Mouse (Mus musculus) layer of hippocampus, adult 9-10 months (tissue): Measurements from ENCODE around the gene Nhlrc2.

ENCODE experiments used
- DNase-seq: peaks from one replicate; pipeline ENCODE4 v3.0.0; 2022; ENCODE audit warnings: low spot score

Nhlrc2 gene

GRCm38 (mm10) chr19:56563469-56563868, 15.4 kb downstream of the Nhlrc2 start:
- DNase-seq, result no peak

- no peak for DNase-seq
Observed at GRCm38 (mm10) chr19:56565358-56565757, 17.3 kb downstream of the Nhlrc2 start.

- DNase-seq, result peak; percentile 79
Observed at GRCm38 (mm10) chr19:56566041-56566440, 18.0 kb downstream of the Nhlrc2 start.

GRCm38 (mm10) chr19:56566940-56567339, 18.9 kb downstream of the Nhlrc2 start:
- no peak for DNase-seq

GRCm38 (mm10) chr19:56570781-56571180, 22.7 kb downstream of the Nhlrc2 start:
- DNase-seq, result no peak

- DNase-seq, result no peak
Observed at GRCm38 (mm10) chr19:56571234-56571633, 23.2 kb downstream of the Nhlrc2 start.

GRCm38 (mm10) chr19:56571913-56572312, 23.9 kb downstream of the Nhlrc2 start:
- no peak for DNase-seq

GRCm38 (mm10) chr19:56573184-56573583, 25.1 kb downstream of the Nhlrc2 start:
- no peak for DNase-seq

GRCm38 (mm10) chr19:56577801-56578200, 29.7 kb downstream of the Nhlrc2 start:
- no peak for DNase-seq

GRCm38 (mm10) chr19:56581981-56582380, 33.9 kb downstream of the Nhlrc2 start:
- no peak for DNase-seq

GRCm38 (mm10) chr19:56583785-56584184, 35.7 kb downstream of the Nhlrc2 start:
- no peak for DNase-seq

GRCm38 (mm10) chr19:56584288-56584687, 36.2 kb downstream of the Nhlrc2 start:
- no peak for DNase-seq

GRCm38 (mm10) chr19:56586320-56586719, 38.3 kb downstream of the Nhlrc2 start:
- DNase-seq, result no peak

GRCm38 (mm10) chr19:56588205-56588626, 40.2 kb downstream of the Nhlrc2 start:
- peak; percentile 31 for DNase-seq

- DNase-seq, result no peak
Observed at GRCm38 (mm10) chr19:56589008-56589407, 40.9 kb downstream of the Nhlrc2 start.

GRCm38 (mm10) chr19:56589455-56589854, 41.4 kb downstream of the Nhlrc2 start:
- no peak for DNase-seq

GRCm38 (mm10) chr19:56590250-56590649, 42.2 kb downstream of the Nhlrc2 start:
- DNase-seq, result no peak

- DNase-seq, result no peak
Observed at GRCm38 (mm10) chr19:56592472-56592871, 44.4 kb downstream of the Nhlrc2 start.

- no peak for DNase-seq
Observed at GRCm38 (mm10) chr19:56599996-56600395, 51.9 kb downstream of the Nhlrc2 start.

GRCm38 (mm10) chr19:56600797-56601196, 52.7 kb downstream of the Nhlrc2 start:
- DNase-seq, result no peak

GRCm38 (mm10) chr19:56601901-56602347, 53.9 kb downstream of the Nhlrc2 start:
- DNase-seq, result no peak

- no peak for DNase-seq
Observed at GRCm38 (mm10) chr19:56608946-56609345, 60.9 kb downstream of the Nhlrc2 start.

- DNase-seq, result no peak
Observed at GRCm38 (mm10) chr19:56614131-56614530, 66.1 kb downstream of the Nhlrc2 start.

- DNase-seq, result no peak
Observed at GRCm38 (mm10) chr19:56618845-56619244, 70.8 kb downstream of the Nhlrc2 start.

GRCm38 (mm10) chr19:56619546-56619945, 71.5 kb downstream of the Nhlrc2 start:
- no peak for DNase-seq
